ENCODE assay signal across 9 mouse cellular contexts in the genomic region with DNA sequence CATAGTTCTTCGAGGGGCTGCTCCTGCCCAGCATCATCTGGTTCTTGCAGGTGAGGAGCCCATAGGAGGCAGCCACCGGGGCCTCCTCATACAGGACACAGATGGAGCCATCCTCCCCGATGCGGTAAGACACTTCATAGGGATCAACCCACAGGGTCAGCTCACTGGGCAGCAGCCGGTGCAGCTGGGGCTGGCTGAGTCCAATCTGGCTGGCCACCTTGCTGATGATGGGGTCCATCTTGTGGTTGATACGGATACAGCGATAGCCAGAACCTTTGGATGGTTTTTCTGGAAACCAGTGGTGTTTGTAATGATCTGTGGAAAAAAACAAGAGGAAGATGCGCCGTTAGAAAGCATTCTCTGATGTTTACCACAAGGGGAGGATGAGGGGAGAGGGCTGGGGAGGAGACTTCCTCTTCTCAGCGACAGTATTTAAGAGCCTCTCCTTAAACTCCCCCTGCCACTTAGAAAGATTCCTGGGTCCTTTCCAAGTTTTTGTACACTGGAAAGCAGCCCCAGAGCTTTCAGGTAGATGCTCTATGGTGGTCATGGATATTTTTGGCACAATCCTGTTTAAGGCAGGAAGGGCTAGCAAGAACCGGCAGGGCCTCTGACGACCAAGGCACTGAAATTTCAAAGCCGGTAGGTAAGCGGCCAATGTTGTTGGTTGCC. TPM values are rescaled to one million over a fixed set of nuclear protein-coding genes. Genes with fewer than 3 reads are reported as not detected.
DNase-seq lines count a peak whose midpoint lies in the region; ATAC-seq and TF ChIP-seq lines count a peak whose summit lies in the region.
"Had no signal": no experiment of that assay in that cellular context is flagged by ENCODE, and none has a peak within 500 bp of the region (broad histone marks: within the 10 kb centered on the region; RNA-seq: fewer than 3 reads in every experiment).

No protein-coding gene starts in this region.

- H3K4me1 ChIP-seq in G1E (ENCODE audit: insufficient read depth, low read depth, low read length) = peaks cover 71% of the 10 kb centered on the region
- peaks cover 30% of the 10 kb centered on the region for H3K4me1 ChIP-seq in embryonic facial prominence, embryonic 14.5 days (ENCODE audit: control insufficient read depth, insufficient read depth, low read length)
- peaks cover 32% of the 10 kb centered on the region for H3K4me1 ChIP-seq in hindbrain, embryonic 16.5 days (ENCODE audit: control insufficient read depth, insufficient read depth, low read depth, low read length)
- H3K4me1 ChIP-seq in liver, embryonic 14.5 days (replicated peaks; ENCODE audit: control insufficient read depth in 2 of 2, insufficient read depth in 2 of 2, low read length in 1 of 2) = peaks cover 65 to 80% of the 10 kb centered on the region in 2 experiments
- peaks cover 50% of the 10 kb centered on the region for H3K4me1 ChIP-seq in neural tube, embryonic 15.5 days

- peak overlapping the region; percentile 66; the same call in 1 of the 2 replicates for H3K27ac ChIP-seq in embryonic facial prominence, embryonic 14.5 days (replicated peaks; ENCODE audit: low read depth, low read length)
- H3K27ac ChIP-seq in hindbrain, embryonic 16.5 days (ENCODE audit: low read depth, low read length) = peak overlapping the region; percentile 75
- peak overlapping the region; percentile 99 for H3K27ac ChIP-seq in liver, embryonic 14.5 days
- H3K27ac ChIP-seq in neural tube, embryonic 15.5 days (replicated peaks) = peak overlapping the region; percentile 88

- peak; percentile 58 for DNase-seq in adrenal gland, postnatal 14 days
- DNase-seq in adrenal gland, adult 18-20 months (ENCODE audit: low spot score in 2 of 2) = no peak
- DNase-seq in G1E (ENCODE audit: low spot score) = peak; percentile 73
- DNase-seq in embryonic facial prominence, embryonic 14.5 days (ENCODE audit: low spot score) = no peak
- DNase-seq in liver, embryonic 14.5 days (ENCODE audit: low read depth in 3 of 3, low spot score in 3 of 3) = no peak
- DNase-seq in ovary, adult 18-20 months (ENCODE audit: low spot score) = no peak

- peak; percentile 46 for TF ChIP-seq EP300 in liver, embryonic 14.5 days (IDR thresholded peaks at IDR 0.05; ENCODE audit: low read depth)

- H3K9ac ChIP-seq in embryonic facial prominence, embryonic 14.5 days (ENCODE audit: low read depth, low read length) = peak overlapping the region; percentile 84
- peak overlapping the region; percentile 80 for H3K9ac ChIP-seq in hindbrain, embryonic 16.5 days (ENCODE audit: low read depth, low read length)
- peak overlapping the region; percentile 99 for H3K9ac ChIP-seq in liver, embryonic 14.5 days (replicated peaks)
- H3K9ac ChIP-seq in neural tube, embryonic 15.5 days (replicated peaks) = peak overlapping the region; percentile 85

- ATAC-seq in G1E (ENCODE audit: extremely low read depth, insufficient number of reproducible peaks, low FRiP score, poor library complexity, severe bottlenecking) = no peak
- no peak for ATAC-seq in embryonic facial prominence, embryonic 14.5 days (ENCODE audit: low read depth)
- no peak for ATAC-seq in hindbrain, embryonic 16.5 days
- no peak for ATAC-seq in liver, embryonic 14.5 days (ENCODE audit: insufficient read depth)
- no peak for ATAC-seq in neural tube, embryonic 15.5 days (ENCODE audit: low FRiP score)

- H3K36me3 ChIP-seq in G1E (replicated peaks) = peaks cover 4% of the 10 kb centered on the region
- peaks cover 16% of the 10 kb centered on the region; the same call in 1 of the 2 replicates for H3K36me3 ChIP-seq in embryonic facial prominence, embryonic 14.5 days (ENCODE audit: control insufficient read depth, insufficient read depth, low read length)
- no peaks in the 10 kb centered on the region for H3K36me3 ChIP-seq in hindbrain, embryonic 16.5 days (ENCODE audit: control insufficient read depth, insufficient read depth, low read length)
- peaks cover 37% of the 10 kb centered on the region for H3K36me3 ChIP-seq in liver, embryonic 14.5 days (replicated peaks; ENCODE audit: control insufficient read depth, insufficient read depth, low read depth)
- no peaks in the 10 kb centered on the region for H3K36me3 ChIP-seq in neural tube, embryonic 15.5 days

- TF ChIP-seq CTCF in G1E (IDR thresholded peaks at IDR 0.05; ENCODE audit: low read depth, low read length) = no peak
- peak; percentile 38 for TF ChIP-seq CTCF in liver, embryonic 14.5 days (IDR thresholded peaks at IDR 0.05; ENCODE audit: low read depth)

- H3K9me3 ChIP-seq in G1E (replicated peaks) = no peaks in the 10 kb centered on the region
- H3K9me3 ChIP-seq in embryonic facial prominence, embryonic 14.5 days (ENCODE audit: control insufficient read depth, low read length) = no peaks in the 10 kb centered on the region
- H3K9me3 ChIP-seq in hindbrain, embryonic 16.5 days (ENCODE audit: control insufficient read depth, low read length) = no peaks in the 10 kb centered on the region
- no peaks in the 10 kb centered on the region for H3K9me3 ChIP-seq in liver, embryonic 14.5 days (ENCODE audit: control insufficient read depth, low read length)
- no peaks in the 10 kb centered on the region for H3K9me3 ChIP-seq in neural tube, embryonic 15.5 days (replicated peaks)

- peak overlapping the region; percentile 83 for H3K4me2 ChIP-seq in embryonic facial prominence, embryonic 14.5 days (ENCODE audit: low read depth, low read length)
- H3K4me2 ChIP-seq in hindbrain, embryonic 16.5 days (ENCODE audit: low read length) = peak overlapping the region; percentile 76
- peak overlapping the region; percentile 93 for H3K4me2 ChIP-seq in liver, embryonic 14.5 days (ENCODE audit: low read depth)
- peak overlapping the region; percentile 74 for H3K4me2 ChIP-seq in neural tube, embryonic 15.5 days

- H3K4me3 ChIP-seq in G1E (ENCODE audit: low read depth, low read length) = peak overlapping the region; percentile 73
- peak overlapping the region; percentile 63 for H3K4me3 ChIP-seq in embryonic facial prominence, embryonic 14.5 days (ENCODE audit: low read depth, low read length)
- H3K4me3 ChIP-seq in hindbrain, embryonic 16.5 days (ENCODE audit: low read length) = peak overlapping the region; percentile 70
- H3K4me3 ChIP-seq in liver, embryonic 14.5 days (ENCODE audit: insufficient read depth in 1 of 2, low read depth in 2 of 2, low read length in 2 of 2) = peak overlapping the region; percentile 92 to 97
- peak overlapping the region; percentile 67 for H3K4me3 ChIP-seq in neural tube, embryonic 15.5 days (replicated peaks)

- H3K27me3 ChIP-seq in G1E (ENCODE audit: insufficient read depth, low read length) = peaks cover 83% of the 10 kb centered on the region
- H3K27me3 ChIP-seq in embryonic facial prominence, embryonic 14.5 days (replicated peaks; ENCODE audit: control insufficient read depth, insufficient read depth, low read length) = no peaks in the 10 kb centered on the region
- no peaks in the 10 kb centered on the region for H3K27me3 ChIP-seq in hindbrain, embryonic 16.5 days (replicated peaks; ENCODE audit: control insufficient read depth, insufficient read depth, low read length)
- H3K27me3 ChIP-seq in liver, embryonic 14.5 days (ENCODE audit: control insufficient read depth, insufficient read depth, low read length) = no peaks in the 10 kb centered on the region
- no peaks in the 10 kb centered on the region for H3K27me3 ChIP-seq in neural tube, embryonic 15.5 days (replicated peaks)

- WGBS in embryonic facial prominence, embryonic 14.5 days = 50% methylated on average over 14 of the region's 14 CpGs
- WGBS in hindbrain, embryonic 16.5 days = 14% methylated on average over 14 of the region's 14 CpGs
- 14% methylated on average over 14 of the region's 14 CpGs for WGBS in liver, embryonic 14.5 days (ENCODE audit: insufficient replicate concordance)
- 25% methylated on average over 14 of the region's 14 CpGs for WGBS in neural tube, embryonic 15.5 days

RNA-seq across cellular contexts. Expression of a gene that starts 1.4 kb away (rescaled TPM):
- 36.7 and 58.2 TPM in 2 replicates for total RNA-seq in adrenal gland, postnatal 14 days (2021)
- total RNA-seq in adrenal gland, adult 18-20 months (2021) = 10 to 100 TPM; 23.1 to 32.7 TPM
- total RNA-seq in G1E (2014; fragmentation: Nextera tagmentation) = 14.3 and 25.7 TPM in 2 replicates
- total RNA-seq in G1E (2017) = 12.3 and 13.5 TPM in 2 replicates
- 2.3 and 4.6 TPM in 2 replicates for polyA plus RNA-seq in G1E (2012)
- polyA plus RNA-seq in embryonic facial prominence, embryonic 14.5 days (2014; fragmentation: Nextera tagmentation; extraction: Ambion mirVana) = 37.9 and 41.3 TPM in 2 replicates
- polyA plus RNA-seq in hindbrain, embryonic 16.5 days (2015; fragmentation: Nextera tagmentation; extraction: Ambion mirVana) = 28.0 and 28.5 TPM in 2 replicates
- 40.1 and 45.3 TPM in 2 replicates for polyA plus RNA-seq in liver, embryonic 14.5 days (2012; rRNA removed)
- polyA plus RNA-seq in liver, embryonic 14.5 days (2014; fragmentation: Nextera tagmentation; extraction: Ambion mirVana) = 78.2 and 85.2 TPM in 2 replicates
- 20.6 and 29.3 TPM in 2 replicates for polyA plus RNA-seq in neural tube, embryonic 15.5 days (2015; fragmentation: Nextera tagmentation; extraction: Ambion mirVana)

RNA-seq across cellular contexts. Expression of a gene that starts 33.5 kb away (rescaled TPM):
- not detected in 2 replicates for total RNA-seq in adrenal gland, postnatal 14 days (2021)
- not detected for total RNA-seq in adrenal gland, adult 18-20 months (2021)
- not detected in 2 replicates for total RNA-seq in G1E (2014; fragmentation: Nextera tagmentation)
- not detected in 2 replicates for total RNA-seq in G1E (2017)
- polyA plus RNA-seq in G1E (2012) = not detected in 2 replicates
- 0.18 and 0.43 TPM in 2 replicates for polyA plus RNA-seq in embryonic facial prominence, embryonic 14.5 days (2014; fragmentation: Nextera tagmentation; extraction: Ambion mirVana)
- polyA plus RNA-seq in hindbrain, embryonic 16.5 days (2015; fragmentation: Nextera tagmentation; extraction: Ambion mirVana) = 0.15 and 0.73 TPM in 2 replicates
- polyA plus RNA-seq in liver, embryonic 14.5 days (2012; rRNA removed) = 0.08 and 0.09 TPM in 2 replicates
- polyA plus RNA-seq in liver, embryonic 14.5 days (2014; fragmentation: Nextera tagmentation; extraction: Ambion mirVana) = not detected in 2 replicates
- polyA plus RNA-seq in neural tube, embryonic 15.5 days (2015; fragmentation: Nextera tagmentation; extraction: Ambion mirVana) = 0.87 and 0.89 TPM in 2 replicates
- total RNA-seq: left cerebral cortex, postnatal 25 days had no signal

RNA-seq across cellular contexts. Expression of a gene that starts 40.5 kb away (rescaled TPM):
- 13.9 and 15.3 TPM in 2 replicates for total RNA-seq in adrenal gland, postnatal 14 days (2021)
- total RNA-seq in adrenal gland, adult 18-20 months (2021) = 1 to 10 TPM; 6.7 to 9.6 TPM
- not detected in 2 replicates for total RNA-seq in G1E (2014; fragmentation: Nextera tagmentation)
- total RNA-seq in G1E (2017) = 0.16 TPM in 1 of 2 replicates, not detected in the other
- polyA plus RNA-seq in G1E (2012) = not detected in 2 replicates
- polyA plus RNA-seq in embryonic facial prominence, embryonic 14.5 days (2014; fragmentation: Nextera tagmentation; extraction: Ambion mirVana) = 40.8 and 44.2 TPM in 2 replicates
- polyA plus RNA-seq in hindbrain, embryonic 16.5 days (2015; fragmentation: Nextera tagmentation; extraction: Ambion mirVana) = 11.8 and 24.0 TPM in 2 replicates
- polyA plus RNA-seq in liver, embryonic 14.5 days (2012; rRNA removed) = 1.1 TPM in 2 replicates
- polyA plus RNA-seq in liver, embryonic 14.5 days (2014; fragmentation: Nextera tagmentation; extraction: Ambion mirVana) = 1.1 and 1.6 TPM in 2 replicates
- polyA plus RNA-seq in neural tube, embryonic 15.5 days (2015; fragmentation: Nextera tagmentation; extraction: Ambion mirVana) = 14.5 and 14.6 TPM in 2 replicates

Comparison
In these comparisons a context has a peak if more than half of its experiments do, and no peak if none do; other contexts are left out.
1. DNase-seq: peak in adrenal gland, postnatal 14 days (single experiment) and G1E (single experiment); none in adrenal gland, adult 18-20 months (0 of 2), embryonic facial prominence, embryonic 14.5 days (single experiment), liver, embryonic 14.5 days (0 of 3) and ovary, adult 18-20 months (single experiment).
2. Peak in every context shown above with its lines, with median percentiles within 50 percentile points of each other: H3K4me3 ChIP-seq, H3K27ac ChIP-seq, H3K4me2 ChIP-seq and H3K9ac ChIP-seq.